Mouse (Mus musculus): Measurements from ENCODE around the gene Gucy2d. TPM values are rescaled to one million over a fixed set of nuclear protein-coding genes. Genes with fewer than 3 reads are reported as not detected.
A peak's percentile ranks its signal among the peaks of the same experiment; 100 is the strongest.

Gene Gucy2d
- polyA plus RNA-seq, 1 experiment from 2014 or later: 0.28 TPM

DNA sequence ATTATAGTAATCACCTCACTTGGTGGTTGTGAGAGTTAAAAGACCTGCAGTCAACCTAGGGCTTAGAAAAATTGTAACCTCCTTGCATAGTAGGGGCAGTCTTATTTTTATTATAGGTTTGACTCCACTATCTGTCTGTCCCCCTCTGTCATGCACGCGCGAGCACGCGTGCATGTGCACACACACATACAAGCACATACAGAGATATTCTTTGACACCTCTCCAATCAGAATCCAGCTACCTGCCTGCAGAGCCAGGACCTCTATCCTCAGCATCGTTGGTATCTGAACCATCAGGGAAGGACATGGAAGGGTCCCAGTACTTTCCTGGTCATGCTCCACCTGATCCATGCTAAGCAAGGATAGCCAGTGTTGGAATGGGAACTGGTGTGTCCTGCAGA lies 50.7 kb downstream of the Gucy2d start:
- WGBS: 94% methylated on average over 6 of the region's 6 CpGs
- Histone ChIP-seq H3K4me1 (ENCODE audit: control insufficient read depth, insufficient read depth, low read depth, low read length) (peaks cover 6% of the 10 kb centered on the region; the same call in 1 of the 2 replicates), H3K9me3 (ENCODE audit: control insufficient read depth, low read length) (no peaks in the 10 kb centered on the region), H3K4me3 (ENCODE audit: low read length) (peak overlapping the region; percentile 58), H3K4me2 (ENCODE audit: low read length) (0 out of 2 replicates have a peak overlapping the region, but pooled peaks have one; percentile 67), H3K27me3 (replicated peaks; ENCODE audit: control insufficient read depth, insufficient read depth, low read length) (no peaks in the 10 kb centered on the region), H3K27ac (ENCODE audit: low read depth, low read length) (no peak overlapping the region), H3K9ac (ENCODE audit: low read depth, low read length) (no peak overlapping the region), H3K36me3 (ENCODE audit: control insufficient read depth, insufficient read depth, low read length) (no peaks in the 10 kb centered on the region)
- ATAC-seq: no peak

DNA sequence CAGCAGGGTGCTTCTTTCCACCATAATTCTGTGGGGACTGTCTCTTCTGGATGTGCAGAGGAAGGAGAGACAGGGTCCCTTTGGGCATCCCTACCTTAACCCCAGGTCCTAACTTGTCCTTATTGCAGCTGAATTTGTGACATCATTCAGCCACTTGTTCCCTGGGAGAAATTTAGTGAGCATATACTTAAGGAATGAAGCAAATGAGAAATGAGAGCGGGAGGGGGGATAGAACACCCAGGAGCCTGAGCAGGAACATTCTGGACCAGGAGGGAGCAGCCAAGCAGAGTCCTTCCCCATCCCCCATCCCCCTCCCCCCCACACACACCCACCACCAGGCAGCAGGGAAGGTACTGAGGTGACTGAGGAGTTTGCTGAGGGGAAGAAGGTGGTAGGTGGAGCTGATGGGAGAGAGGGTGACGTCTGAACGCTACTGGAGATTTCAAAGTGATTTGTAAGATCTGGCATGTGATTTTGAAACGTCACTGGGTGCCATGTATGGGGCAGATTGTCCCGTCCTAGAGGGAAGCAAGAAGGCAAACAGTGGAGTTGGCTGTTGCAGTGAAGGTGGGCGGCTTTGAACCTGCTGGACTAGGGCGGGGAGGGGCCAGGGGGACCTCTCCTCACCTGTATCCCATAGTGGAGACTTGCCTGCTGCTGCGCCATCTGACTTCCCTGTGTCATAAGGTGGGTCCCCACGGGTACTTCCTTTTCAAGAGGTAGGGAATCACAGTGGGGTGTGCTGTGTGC lies 51.4 kb downstream of the Gucy2d start:
- H3K4me3 ChIP-seq (ENCODE audit: low read length): no peak overlapping the region
- H3K9me3 ChIP-seq (ENCODE audit: control insufficient read depth, low read length): no peaks in the 10 kb centered on the region
- H3K27me3 ChIP-seq (replicated peaks; ENCODE audit: control insufficient read depth, insufficient read depth, low read length): no peaks in the 10 kb centered on the region
- no peak for ATAC-seq
- 70% methylated on average over 9 of the region's 9 CpGs for WGBS
- no peak overlapping the region for H3K4me2 ChIP-seq (ENCODE audit: low read length)
- H3K9ac ChIP-seq (ENCODE audit: low read depth, low read length): no peak overlapping the region
- H3K27ac ChIP-seq (ENCODE audit: low read depth, low read length): no peak overlapping the region
- no peaks in the 10 kb centered on the region for H3K36me3 ChIP-seq (ENCODE audit: control insufficient read depth, insufficient read depth, low read length)
- peaks cover 6% of the 10 kb centered on the region; the same call in 1 of the 2 replicates for H3K4me1 ChIP-seq (ENCODE audit: control insufficient read depth, insufficient read depth, low read depth, low read length)

DNA sequence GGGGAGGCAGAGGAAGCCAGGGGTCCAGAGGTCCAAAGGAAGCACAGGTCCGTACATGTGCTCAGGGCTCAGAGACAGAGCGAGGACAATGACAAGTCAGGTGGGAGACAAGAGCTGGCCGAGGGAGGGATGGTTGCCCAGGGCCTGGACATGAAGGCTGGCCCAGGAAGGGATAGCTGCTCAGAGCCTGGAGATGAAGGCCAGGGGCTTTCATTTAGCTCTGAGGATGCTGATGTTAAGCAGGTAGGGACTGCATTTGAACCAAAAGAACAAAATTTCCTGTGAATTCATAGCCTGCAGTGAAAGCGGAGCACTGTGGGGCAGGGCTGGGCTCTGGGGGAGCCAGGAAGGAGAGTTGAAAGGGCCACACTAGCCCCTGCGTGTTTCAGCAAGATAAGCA lies 52.1 kb downstream of the Gucy2d start:
- Histone ChIP-seq H3K27ac (ENCODE audit: low read depth, low read length) (no peak overlapping the region), H3K4me2 (ENCODE audit: low read length) (no peak overlapping the region), H3K27me3 (replicated peaks; ENCODE audit: control insufficient read depth, insufficient read depth, low read length) (no peaks in the 10 kb centered on the region), H3K4me1 (ENCODE audit: control insufficient read depth, insufficient read depth, low read depth, low read length) (peaks cover 6% of the 10 kb centered on the region; the same call in 1 of the 2 replicates), H3K9ac (ENCODE audit: low read depth, low read length) (no peak overlapping the region), H3K4me3 (ENCODE audit: low read length) (no peak overlapping the region), H3K9me3 (ENCODE audit: control insufficient read depth, low read length) (no peaks in the 10 kb centered on the region), H3K36me3 (ENCODE audit: control insufficient read depth, insufficient read depth, low read length) (no peaks in the 10 kb centered on the region)
- ATAC-seq: no peak
- 68% methylated on average over 5 of the region's 5 CpGs for WGBS

DNA sequence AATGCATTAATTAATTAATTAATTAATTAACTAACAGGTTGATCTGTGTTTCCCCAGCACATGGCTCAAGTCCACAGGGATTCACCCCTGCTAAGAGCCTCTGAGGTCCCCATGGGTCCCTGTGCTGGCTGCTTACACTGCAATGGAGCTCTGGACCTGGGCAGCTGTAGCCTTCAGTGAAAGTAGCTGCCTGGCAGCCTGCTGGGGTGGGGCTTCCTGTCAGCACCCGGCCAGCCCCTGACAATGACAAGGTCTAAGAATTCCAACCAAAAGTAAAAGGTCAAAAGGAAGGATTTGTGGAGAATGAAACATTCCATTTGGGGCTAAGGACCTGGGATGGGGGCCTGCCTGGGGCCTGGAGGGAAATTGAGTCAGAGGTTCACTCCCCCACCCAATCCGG lies 53.1 kb downstream of the Gucy2d start:
- Histone ChIP-seq H3K27ac (ENCODE audit: low read depth, low read length) (no peak overlapping the region), H3K27me3 (replicated peaks; ENCODE audit: control insufficient read depth, insufficient read depth, low read length) (no peaks in the 10 kb centered on the region), H3K4me3 (ENCODE audit: low read length) (no peak overlapping the region), H3K36me3 (ENCODE audit: control insufficient read depth, insufficient read depth, low read length) (no peaks in the 10 kb centered on the region), H3K4me2 (ENCODE audit: low read length) (no peak overlapping the region), H3K4me1 (ENCODE audit: control insufficient read depth, insufficient read depth, low read depth, low read length) (peaks cover 6% of the 10 kb centered on the region; the same call in 1 of the 2 replicates), H3K9ac (ENCODE audit: low read depth, low read length) (no peak overlapping the region), H3K9me3 (ENCODE audit: control insufficient read depth, low read length) (no peaks in the 10 kb centered on the region)
- 76% methylated on average over 2 of the region's 2 CpGs for WGBS
- ATAC-seq: no peak

DNA sequence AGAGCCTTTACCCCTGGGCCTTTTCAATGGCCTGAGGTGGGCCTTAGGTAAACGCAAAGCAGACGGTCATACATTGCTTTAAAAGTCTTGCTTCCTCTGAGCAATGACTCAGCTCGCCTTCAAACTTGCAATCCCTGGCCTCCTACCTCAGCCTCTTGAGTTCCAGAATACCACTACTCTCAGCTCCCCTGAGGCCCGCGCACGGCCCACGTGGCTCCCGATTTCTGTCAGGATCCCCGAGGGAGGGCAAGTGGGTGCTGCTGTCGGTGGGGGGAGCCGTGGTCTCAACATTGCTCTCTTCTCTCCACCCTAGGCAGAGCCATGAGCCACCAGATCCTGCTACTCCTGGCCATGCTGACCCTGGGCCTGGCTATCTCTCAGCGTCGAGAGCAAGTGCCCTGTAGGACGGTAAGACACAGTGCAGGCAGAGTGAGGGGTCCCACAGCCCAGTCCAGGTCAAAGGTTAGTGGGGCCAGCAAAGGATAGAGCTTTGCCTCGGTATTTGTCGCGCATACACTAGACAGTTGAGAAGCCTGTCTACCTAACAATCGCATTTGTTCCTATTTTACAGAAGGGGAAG lies 53.8 kb downstream of the Gucy2d start:
- Histone ChIP-seq H3K4me1 (ENCODE audit: control insufficient read depth, insufficient read depth, low read depth, low read length) (peaks cover 4% of the 10 kb centered on the region; the same call in 1 of the 2 replicates), H3K27ac (ENCODE audit: low read depth, low read length) (no peak overlapping the region), H3K4me3 (ENCODE audit: low read length) (no peak overlapping the region), H3K36me3 (ENCODE audit: control insufficient read depth, insufficient read depth, low read length) (no peaks in the 10 kb centered on the region), H3K4me2 (ENCODE audit: low read length) (no peak overlapping the region), H3K27me3 (replicated peaks; ENCODE audit: control insufficient read depth, insufficient read depth, low read length) (no peaks in the 10 kb centered on the region), H3K9ac (ENCODE audit: low read depth, low read length) (no peak overlapping the region), H3K9me3 (ENCODE audit: control insufficient read depth, low read length) (no peaks in the 10 kb centered on the region)
- 81% methylated on average over 18 of the region's 18 CpGs for WGBS
- ATAC-seq: no peak

DNA sequence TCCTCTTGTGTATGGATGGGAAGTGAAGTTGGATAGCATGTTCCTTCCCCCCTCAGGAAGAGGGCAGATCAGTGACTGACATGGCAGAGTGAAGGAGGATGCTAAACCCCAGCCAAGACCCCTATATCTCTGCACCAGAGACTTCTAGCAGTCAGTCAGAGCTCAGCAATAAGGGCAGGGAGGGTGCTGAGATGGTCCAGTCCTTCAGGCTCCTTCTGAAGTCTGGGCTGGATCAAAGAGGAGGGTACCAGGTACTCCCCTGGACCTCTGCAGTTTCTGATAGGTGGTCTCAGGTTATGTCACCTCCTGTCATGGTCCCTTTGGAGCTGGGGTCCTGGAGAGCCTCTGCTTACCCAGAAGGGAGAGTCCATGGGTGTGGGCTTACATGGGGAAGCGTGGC lies 55.4 kb downstream of the Gucy2d start:
- H3K4me2 ChIP-seq (ENCODE audit: low read length): no peak overlapping the region
- H3K4me3 ChIP-seq (ENCODE audit: low read length): no peak overlapping the region
- no peaks in the 10 kb centered on the region for H3K9me3 ChIP-seq (ENCODE audit: control insufficient read depth, low read length)
- no peaks in the 10 kb centered on the region for H3K36me3 ChIP-seq (ENCODE audit: control insufficient read depth, insufficient read depth, low read length)
- no peaks in the 10 kb centered on the region for H3K4me1 ChIP-seq (ENCODE audit: control insufficient read depth, insufficient read depth, low read depth, low read length)
- no peak overlapping the region for H3K9ac ChIP-seq (ENCODE audit: low read depth, low read length)
- ATAC-seq: no peak
- 75% methylated on average over 1 of the region's 1 CpGs for WGBS
- no peaks in the 10 kb centered on the region for H3K27me3 ChIP-seq (replicated peaks; ENCODE audit: control insufficient read depth, insufficient read depth, low read length)
- H3K27ac ChIP-seq (ENCODE audit: low read depth, low read length): no peak overlapping the region

DNA sequence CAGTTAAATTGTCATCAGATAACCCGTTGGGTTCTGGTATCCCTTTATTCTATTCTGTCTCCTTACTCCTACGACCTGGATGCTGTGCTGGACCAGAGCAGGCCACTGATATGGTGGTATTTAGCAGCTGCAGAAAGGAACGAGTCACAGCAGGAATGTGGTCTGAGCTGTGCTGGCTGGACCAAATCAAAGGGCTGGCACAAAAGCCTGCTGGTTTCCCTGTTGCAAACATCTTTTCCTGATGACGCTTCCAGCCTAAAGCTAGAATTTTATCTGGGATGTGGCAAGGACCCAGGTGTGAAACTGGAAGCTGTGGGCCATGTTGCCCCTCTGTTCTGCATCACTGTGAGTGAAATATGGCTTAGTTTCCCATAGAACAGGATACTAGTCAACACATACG lies 57.2 kb downstream of the Gucy2d start:
- no peak overlapping the region for H3K4me2 ChIP-seq (ENCODE audit: low read length)
- no peaks in the 10 kb centered on the region for H3K36me3 ChIP-seq (ENCODE audit: control insufficient read depth, insufficient read depth, low read length)
- no peaks in the 10 kb centered on the region for H3K27me3 ChIP-seq (replicated peaks; ENCODE audit: control insufficient read depth, insufficient read depth, low read length)
- no peak overlapping the region for H3K27ac ChIP-seq (ENCODE audit: low read depth, low read length)
- H3K4me3 ChIP-seq (ENCODE audit: low read length): no peak overlapping the region
- H3K9me3 ChIP-seq (ENCODE audit: control insufficient read depth, low read length): no peaks in the 10 kb centered on the region
- no peak for ATAC-seq
- WGBS: 55% methylated on average over 5 of the region's 5 CpGs
- H3K4me1 ChIP-seq (ENCODE audit: control insufficient read depth, insufficient read depth, low read depth, low read length): no peaks in the 10 kb centered on the region
- no peak overlapping the region for H3K9ac ChIP-seq (ENCODE audit: low read depth, low read length)

DNA sequence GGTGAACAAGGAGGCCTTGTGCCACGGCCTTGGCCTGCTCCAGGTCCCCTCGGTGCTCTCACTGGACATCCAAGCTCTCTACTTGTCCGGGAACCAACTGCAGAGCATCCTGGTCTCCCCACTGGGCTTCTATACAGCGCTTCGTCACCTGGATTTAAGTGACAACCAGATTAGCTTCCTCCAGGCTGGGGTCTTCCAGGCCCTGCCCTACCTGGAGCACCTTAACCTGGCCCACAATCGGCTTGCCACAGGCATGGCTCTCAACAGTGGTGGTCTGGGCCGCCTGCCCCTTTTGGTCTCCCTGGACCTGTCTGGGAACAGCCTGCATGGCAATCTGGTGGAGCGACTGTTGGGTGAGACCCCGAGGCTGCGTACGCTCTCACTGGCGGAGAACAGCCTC lies 57.9 kb downstream of the Gucy2d start:
- Histone ChIP-seq H3K36me3 (ENCODE audit: control insufficient read depth, insufficient read depth, low read length) (no peaks in the 10 kb centered on the region), H3K27me3 (replicated peaks; ENCODE audit: control insufficient read depth, insufficient read depth, low read length) (no peaks in the 10 kb centered on the region)

DNA sequence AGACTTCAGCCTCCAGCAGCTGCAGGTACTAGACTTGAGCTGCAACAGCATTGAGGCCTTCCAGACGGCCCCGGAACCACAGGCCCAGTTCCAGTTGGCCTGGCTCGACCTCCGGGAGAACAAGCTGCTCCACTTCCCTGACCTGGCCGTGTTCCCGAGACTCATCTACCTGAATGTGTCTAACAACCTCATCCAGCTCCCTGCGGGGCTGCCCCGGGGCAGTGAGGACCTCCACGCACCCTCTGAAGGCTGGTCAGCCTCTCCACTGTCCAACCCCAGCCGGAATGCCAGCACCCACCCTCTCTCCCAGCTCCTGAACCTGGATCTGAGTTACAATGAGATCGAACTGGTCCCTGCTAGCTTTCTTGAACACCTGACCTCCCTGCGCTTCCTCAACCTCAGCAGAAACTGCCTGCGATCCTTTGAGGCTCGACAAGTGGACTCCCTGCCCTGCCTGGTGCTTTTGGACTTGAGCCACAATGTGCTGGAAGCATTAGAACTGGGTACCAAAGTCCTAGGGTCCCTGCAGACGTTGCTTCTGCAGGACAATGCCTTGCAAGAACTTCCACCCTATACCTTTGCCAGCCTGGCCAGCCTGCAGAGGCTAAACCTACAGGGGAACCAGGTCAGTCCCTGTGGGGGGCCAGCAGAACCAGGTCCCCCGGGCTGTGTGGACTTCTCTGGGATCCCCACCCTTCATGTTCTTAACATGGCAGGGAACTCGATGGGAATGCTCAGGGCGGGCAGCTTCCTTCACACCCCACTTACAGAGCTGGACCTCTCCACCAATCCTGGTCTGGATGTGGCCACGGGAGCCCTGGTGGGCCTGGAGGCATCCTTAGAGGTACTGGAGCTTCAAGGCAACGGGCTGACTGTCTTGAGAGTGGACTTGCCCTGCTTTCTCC lies 58.7 kb downstream of the Gucy2d start:
- Histone ChIP-seq H3K4me3 (ENCODE audit: low read length) (no peak overlapping the region), H3K4me2 (ENCODE audit: low read length) (no peak overlapping the region), H3K9me3 (ENCODE audit: control insufficient read depth, low read length) (no peaks in the 10 kb centered on the region), H3K4me1 (ENCODE audit: control insufficient read depth, insufficient read depth, low read depth, low read length) (peaks cover 1% of the 10 kb centered on the region), H3K36me3 (ENCODE audit: control insufficient read depth, insufficient read depth, low read length) (no peaks in the 10 kb centered on the region), H3K9ac (ENCODE audit: low read depth, low read length) (no peak overlapping the region), H3K27me3 (replicated peaks; ENCODE audit: control insufficient read depth, insufficient read depth, low read length) (no peaks in the 10 kb centered on the region), H3K27ac (ENCODE audit: low read depth, low read length) (no peak overlapping the region)
- WGBS: 83% methylated on average over 20 of the region's 20 CpGs
- ATAC-seq: no peak

More for the DNA sequence above, 57.9 kb downstream of the Gucy2d start:
- no peak overlapping the region for H3K4me2 ChIP-seq (ENCODE audit: low read length)
- no peak overlapping the region for H3K9ac ChIP-seq (ENCODE audit: low read depth, low read length)
- no peak overlapping the region for H3K27ac ChIP-seq (ENCODE audit: low read depth, low read length)
- no peaks in the 10 kb centered on the region for H3K9me3 ChIP-seq (ENCODE audit: control insufficient read depth, low read length)
- no peak overlapping the region for H3K4me3 ChIP-seq (ENCODE audit: low read length)
- H3K4me1 ChIP-seq (ENCODE audit: control insufficient read depth, insufficient read depth, low read depth, low read length): no peaks in the 10 kb centered on the region; the same call in 1 of the 2 replicates
- no peak for ATAC-seq
- 90% methylated on average over 12 of the region's 12 CpGs for WGBS

Data from hindbrain, embryonic 16.5 days (tissue).